ENCODE assay signal across 12 mouse cellular contexts in the genomic region with DNA sequence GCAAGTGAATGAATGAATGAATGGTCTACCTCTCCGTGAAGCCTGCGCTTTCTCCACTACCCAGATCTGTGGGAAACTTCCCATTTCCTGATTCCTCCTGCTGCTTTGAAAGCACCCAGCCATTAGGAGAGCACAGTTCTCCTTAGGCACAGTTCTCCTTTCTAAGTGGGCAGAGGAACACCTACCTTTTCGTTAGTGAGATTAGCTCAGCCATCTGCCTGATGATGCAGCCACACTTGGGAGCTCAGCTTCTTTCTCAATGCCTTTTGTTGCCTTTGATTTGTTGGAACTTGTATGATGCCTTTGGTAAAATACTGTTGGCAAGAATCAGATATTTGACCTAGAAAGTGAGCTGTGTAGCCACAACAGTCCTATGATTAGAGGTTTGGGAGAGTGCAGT.
"Had no signal": no experiment of that assay in that cellular context is flagged by ENCODE, and none has a peak within 500 bp of the region (broad histone marks: within the 10 kb centered on the region; RNA-seq: fewer than 3 reads in every experiment).

No protein-coding gene starts in this region.

- H3K9me3 ChIP-seq: limb, embryonic 10.5 days; neural tube, embryonic 12.5 days had no signal

- ATAC-seq: lung, postnatal 0 days had no signal

- H3K27me3 ChIP-seq: neural tube, embryonic 12.5 days had no signal

- H3K4me3 ChIP-seq: left cerebral cortex, adult 2 months; limb, embryonic 10.5 days; neural tube, embryonic 12.5 days had no signal

- H3K4me2 ChIP-seq: neural tube, embryonic 12.5 days had no signal

- H3K27ac ChIP-seq: left cerebral cortex, adult 2 months; limb, embryonic 10.5 days; liver, embryonic 14.5 days; neural tube, embryonic 12.5 days had no signal

- H3K36me3 ChIP-seq: limb, embryonic 10.5 days; neural tube, embryonic 12.5 days had no signal

- H3K9ac ChIP-seq: liver, embryonic 14.5 days; neural tube, embryonic 12.5 days had no signal

- DNase-seq: kidney, adult 18-20 months; kidney, postnatal 10 days; kidney, postnatal 4 days; lung, adult 2 months; lung, postnatal 36 days; midbrain, embryonic 14.5 days; thymus, postnatal 25 days had no signal
